Mouse (Mus musculus) MEL (cell line): ENCODE results near the gene Maml3.

ENCODE experiments used
- CHD2 ChIP-seq: IDR thresholded peaks from 2 replicates; pipeline ENCODE4 v1.6.1; 2011; ENCODE audit warnings: low read length, improper control_type of control experiment
- CTCF ChIP-seq, 3 experiments: IDR thresholded peaks in 2 of 3; conservative IDR thresholded peaks in 1 of 3; 2 replicates each; pipeline ENCODE4 v1.5.1; 2011 to 2012; ENCODE audit warnings: low read length in 3 of 3, low read depth in 2 of 3, mild to moderate bottlenecking in 2 of 3, improper control_type of control experiment in 1 of 3, inconsistent platforms in 1 of 3, mixed read lengths in 1 of 3, moderate library complexity in 1 of 3; ENCODE audit not compliant: control insufficient read depth in 1 of 3, insufficient read depth in 1 of 3, poor library complexity in 1 of 3, severe bottlenecking in 1 of 3
- MAFK ChIP-seq: IDR thresholded peaks from 2 replicates; pipeline ENCODE4 v1.6.1; 2011; ENCODE audit warnings: low read depth, mild to moderate bottlenecking, low read length, improper control_type of control experiment, borderline replicate concordance
- MAX ChIP-seq: IDR thresholded peaks from 2 replicates; pipeline ENCODE4 v1.6.1; 2011; ENCODE audit warnings: low read length, improper control_type of control experiment
- POLR2A ChIP-seq, 2 experiments: IDR thresholded peaks; 2 replicates each; pipeline ENCODE4 v1.6.1; 2011 to 2012; ENCODE audit warnings: low read length in 2 of 2, mild to moderate bottlenecking in 2 of 2, control low read depth in 1 of 2, improper control_type of control experiment in 1 of 2, low read depth in 1 of 2, moderate library complexity in 1 of 2; ENCODE audit not compliant: control insufficient read depth in 1 of 2, insufficient read depth in 1 of 2, poor library complexity in 1 of 2
- ZC3H11A ChIP-seq: IDR thresholded peaks from 2 replicates; pipeline ENCODE4 v1.6.1; 2012; ENCODE audit warnings: low read depth, mild to moderate bottlenecking, inconsistent platforms, low read length, improper control_type of control experiment

DNA sequence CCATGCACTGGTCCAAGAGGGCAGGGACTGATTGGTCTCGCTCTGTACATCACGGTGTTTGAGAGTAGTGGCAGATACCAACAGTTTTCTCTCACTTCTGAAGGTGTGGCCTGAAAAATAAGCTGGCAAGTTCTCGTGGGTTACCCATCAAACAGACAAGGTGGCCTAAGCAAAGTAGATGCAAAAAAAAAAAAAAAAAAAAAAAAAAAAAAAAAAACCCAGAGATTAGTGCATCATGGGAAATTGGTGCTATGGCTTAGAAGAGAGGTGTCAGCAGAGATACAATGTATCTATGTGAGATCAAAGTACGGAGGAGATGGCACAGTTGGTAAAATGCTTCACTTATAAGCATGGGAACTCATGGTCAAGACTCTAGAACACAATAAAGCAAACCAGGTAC is 229.2 kb downstream of the Maml3 start:
- TF ChIP-seq MAX (no peak), CHD2 (no peak), MAFK (no peak), POLR2A (IDR thresholded peaks at IDR 0.05; ENCODE audit: control insufficient read depth in 1 of 2, insufficient read depth in 1 of 2, low read depth in 1 of 2, low read length in 2 of 2, poor library complexity in 1 of 2) (no peak), ZC3H11A (no peak), CTCF (IDR thresholded peaks at IDR 0.05 in 2 of 3, conservative IDR thresholded peaks at IDR 0.05 in 1 of 3; ENCODE audit: control insufficient read depth in 1 of 3, insufficient read depth in 1 of 3, low read depth in 2 of 3, low read length in 3 of 3, poor library complexity in 1 of 3, severe bottlenecking in 1 of 3) (no peak)
